Mouse (Mus musculus) megakaryocyte progenitor cell, adult 5-6 weeks (primary cell): ENCODE data around the gene Epb41l5. TPM values are rescaled to one million over a fixed set of nuclear protein-coding genes. Genes with fewer than 3 reads are reported as not detected.

Experiments used
- ATAC-seq: replicated peaks from 2 replicates; pipeline ENCODE4 v1.8.0; 2016; ENCODE audit warnings: mild to moderate bottlenecking, moderate TSS enrichment, inconsistent platforms; ENCODE audit not compliant: poor library complexity
- total RNA-seq, 2 experiments: library from RNA; stranded (forward) in 1 of 2; stranded (reverse) in 1 of 2; fragments of 157-497, 149-512 nt in 1 of 2; fragments of 200-1000 nt in 1 of 2; gene quantifications; 2 replicates each; pipeline versions ENCODE4 v1.2.3 to v1.2.4; 2015 to 2017

Gene Epb41l5
- total RNA-seq, 2 experiments from 2014 or later, result 0.75 to 1.7 TPM

DNA sequence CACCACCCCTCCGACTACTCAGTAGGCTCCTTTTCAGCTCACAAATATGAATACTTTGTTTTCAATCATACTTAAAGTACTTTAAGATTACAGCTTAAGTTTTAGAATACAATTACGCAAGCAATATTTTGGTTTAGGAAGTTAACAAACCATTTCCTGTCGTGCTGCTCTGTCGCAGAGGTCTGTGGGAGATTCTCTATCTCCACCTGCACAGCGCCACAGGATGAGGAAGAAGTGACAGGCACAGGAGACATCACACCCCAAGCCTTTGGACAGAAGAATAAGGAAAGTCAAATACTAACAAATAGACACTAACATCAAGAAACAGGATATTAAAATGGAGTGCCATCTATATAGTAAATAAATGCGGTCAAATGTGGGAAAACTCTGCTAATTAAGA lies 49.9 kb downstream of the Epb41l5 start:
- ATAC-seq, result peak; percentile 65

DNA sequence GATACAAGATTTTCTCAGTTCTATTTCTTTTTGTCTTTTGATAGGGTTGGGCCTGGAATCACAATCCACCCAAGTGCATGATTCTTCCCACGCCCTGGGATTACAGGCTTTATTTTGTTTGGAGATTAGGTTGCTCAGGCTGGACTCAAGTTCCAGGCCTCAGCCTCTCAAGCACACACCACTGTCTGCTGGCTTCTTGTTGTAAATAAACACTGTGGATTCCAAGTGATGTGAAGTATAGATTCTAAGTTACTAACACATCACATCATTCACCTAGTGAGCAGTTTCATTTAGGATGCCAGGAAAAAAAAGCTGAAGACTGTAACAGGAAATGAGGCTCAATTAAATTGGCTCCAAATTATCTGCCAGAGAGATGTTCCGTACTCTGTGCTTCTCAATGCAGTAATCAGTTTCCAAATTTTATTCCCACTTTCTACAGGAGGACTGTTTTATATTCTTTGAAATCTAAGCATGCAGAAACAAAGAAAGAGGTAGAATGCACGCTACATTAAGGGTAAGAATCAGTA lies 51.8 kb downstream of the Epb41l5 start:
- ATAC-seq, result no peak

- no peak for ATAC-seq
Observed at GRCm38 (mm10) chr1:119590041-119590440, 58.8 kb downstream of the Epb41l5 start.

GRCm38 (mm10) chr1:119584974-119585373 lies 63.8 kb downstream of the Epb41l5 start:
- no peak for ATAC-seq

- ATAC-seq, result no peak
Observed at GRCm38 (mm10) chr1:119570134-119570533, 78.7 kb downstream of the Epb41l5 start.

DNA sequence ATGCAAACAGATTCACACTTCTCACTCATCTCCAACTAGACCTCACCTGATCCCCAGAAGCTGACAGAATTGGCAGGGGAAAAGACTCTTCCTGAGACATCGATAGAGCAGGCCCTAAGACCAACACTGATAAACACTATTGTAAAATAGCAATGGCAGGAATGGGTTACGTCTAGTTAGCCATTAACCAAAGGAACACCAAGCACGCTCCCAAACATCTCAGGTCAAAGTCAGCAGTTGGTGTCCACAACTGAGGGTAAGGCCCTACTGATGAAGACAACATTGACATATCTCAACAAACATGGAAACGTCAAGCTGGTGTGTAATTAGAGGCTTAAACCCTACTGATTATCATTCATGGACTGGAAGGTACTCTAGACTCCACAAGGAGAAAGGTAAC lies 83.3 kb downstream of the Epb41l5 start:
- no peak for ATAC-seq

DNA sequence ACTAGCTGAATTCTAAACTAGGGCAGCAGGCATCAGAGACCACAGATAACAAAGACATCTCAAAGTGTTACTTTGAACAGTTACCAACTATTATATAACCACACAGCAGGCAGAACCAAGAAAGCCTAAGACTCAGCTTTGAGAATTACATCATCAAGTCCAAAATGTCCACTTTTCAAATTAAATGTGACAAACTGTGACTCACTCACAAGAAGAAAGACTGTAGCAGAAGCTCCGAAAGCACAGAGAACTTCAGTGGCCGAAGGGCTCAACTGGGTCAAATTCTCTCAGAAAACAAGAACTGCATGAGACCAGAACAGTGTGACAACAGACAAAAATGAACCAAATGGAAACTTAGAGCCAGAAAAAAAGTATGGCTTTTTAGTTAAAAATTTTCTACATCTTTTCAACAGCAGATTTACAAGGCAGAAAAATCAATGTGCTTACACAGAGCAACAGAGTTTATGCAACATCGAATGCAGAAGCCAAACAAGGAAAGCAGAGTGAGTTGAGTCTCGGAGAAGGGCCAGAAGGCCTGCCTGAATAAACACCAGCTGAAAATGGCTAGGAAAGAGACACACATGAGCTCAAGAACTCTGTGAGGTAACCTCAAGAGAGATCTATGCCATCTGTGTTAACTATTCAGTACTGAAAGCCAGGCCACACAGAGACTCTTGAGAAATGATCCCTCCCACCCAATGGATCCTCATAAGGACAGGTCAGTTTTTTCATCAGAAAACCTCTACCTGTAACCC lies 91.0 kb downstream of the Epb41l5 start:
- no peak for ATAC-seq

DNA sequence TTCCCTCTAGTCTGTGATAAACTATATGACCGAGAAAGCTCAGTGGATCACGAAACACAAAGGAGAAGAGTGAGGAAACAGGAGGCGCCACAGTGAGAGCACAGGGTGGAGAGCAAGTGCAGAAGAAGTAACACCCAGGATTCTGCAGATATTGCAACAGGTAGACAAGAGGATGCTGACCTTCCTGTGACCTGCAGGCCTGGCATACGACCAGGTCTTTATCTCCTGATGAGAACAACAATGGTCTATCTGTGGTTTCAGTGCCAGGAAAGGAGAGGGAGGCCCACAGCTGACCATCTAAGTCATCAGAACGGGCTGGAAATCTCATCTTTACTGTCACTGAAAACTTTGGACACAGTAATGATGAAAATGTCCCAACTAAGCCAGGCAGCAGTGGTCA lies 93.1 kb downstream of the Epb41l5 start:
- ATAC-seq, result no peak

DNA sequence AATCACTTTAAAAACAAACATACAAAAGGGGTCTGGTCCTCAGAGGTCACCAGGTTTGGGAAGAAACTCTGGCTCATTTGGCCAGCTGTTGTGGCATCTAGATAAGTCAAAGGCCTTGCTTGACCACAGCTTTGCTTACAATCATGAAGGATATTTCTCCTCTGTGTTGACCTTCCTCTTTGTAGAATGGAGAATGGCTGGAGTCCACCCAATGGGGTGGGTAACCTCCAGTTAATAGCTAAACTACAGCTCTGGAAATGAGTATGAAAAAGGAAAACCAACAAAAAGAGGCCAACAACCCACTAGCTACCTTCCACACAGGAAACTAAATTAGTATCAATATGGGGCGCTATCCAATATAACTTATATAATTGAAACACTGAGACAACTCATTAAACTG lies 97.1 kb downstream of the Epb41l5 start:
- no peak for ATAC-seq

DNA sequence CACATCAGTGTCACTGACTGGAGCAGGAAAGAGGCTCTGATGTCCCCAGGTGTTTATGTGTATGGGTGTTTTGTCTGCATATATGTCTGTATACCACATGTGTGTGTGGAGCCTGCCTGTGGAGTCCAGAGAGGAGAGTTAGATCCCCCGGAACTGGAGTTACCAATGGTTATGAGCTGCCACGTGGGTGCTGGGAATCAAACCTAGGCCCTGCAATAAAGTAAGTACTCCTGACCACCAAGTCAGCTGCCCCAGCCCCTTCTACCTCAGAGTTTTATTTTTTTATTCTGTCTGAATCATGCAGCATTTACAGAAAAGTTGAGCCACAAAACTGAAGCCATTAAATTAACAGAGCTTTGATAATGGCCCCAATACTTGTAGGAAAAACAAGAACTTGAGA lies 98.7 kb downstream of the Epb41l5 start:
- no peak for ATAC-seq

- ATAC-seq, result no peak
Observed at GRCm38 (mm10) chr1:119549327-119549689, 99.5 kb downstream of the Epb41l5 start.

DNA sequence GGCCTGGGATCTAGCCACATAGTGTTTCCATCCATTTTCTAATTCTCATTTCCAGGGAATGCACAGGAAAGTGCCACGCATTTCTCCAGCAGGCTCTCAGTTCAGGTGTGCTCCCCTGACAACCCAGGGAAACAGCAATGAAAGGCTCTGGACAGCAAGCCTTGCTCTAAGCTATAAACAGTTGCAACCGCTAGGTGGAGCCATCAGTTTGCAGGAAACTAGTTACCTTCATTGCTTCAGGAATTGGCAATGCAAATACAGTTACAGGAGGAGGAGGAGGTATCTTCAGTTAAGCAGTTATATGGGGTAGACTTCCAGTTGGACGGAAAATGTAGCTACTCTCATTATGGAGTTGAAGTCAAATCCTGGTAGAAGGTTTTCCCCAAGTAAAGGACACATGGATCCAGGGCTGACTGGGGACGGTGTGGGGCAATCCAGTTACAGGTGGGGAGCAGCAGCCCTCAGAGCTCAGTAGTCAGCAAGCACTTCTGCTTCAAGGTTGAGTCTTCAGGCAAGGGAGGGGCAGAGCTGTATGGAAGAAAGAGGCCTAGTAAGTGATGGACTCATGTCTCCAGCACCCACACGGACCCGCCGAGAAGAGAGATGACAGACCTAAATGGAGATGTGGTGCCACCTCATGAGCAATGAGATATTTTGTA lies 100.0 kb downstream of the Epb41l5 start:
- ATAC-seq, result peak; percentile 92

DNA sequence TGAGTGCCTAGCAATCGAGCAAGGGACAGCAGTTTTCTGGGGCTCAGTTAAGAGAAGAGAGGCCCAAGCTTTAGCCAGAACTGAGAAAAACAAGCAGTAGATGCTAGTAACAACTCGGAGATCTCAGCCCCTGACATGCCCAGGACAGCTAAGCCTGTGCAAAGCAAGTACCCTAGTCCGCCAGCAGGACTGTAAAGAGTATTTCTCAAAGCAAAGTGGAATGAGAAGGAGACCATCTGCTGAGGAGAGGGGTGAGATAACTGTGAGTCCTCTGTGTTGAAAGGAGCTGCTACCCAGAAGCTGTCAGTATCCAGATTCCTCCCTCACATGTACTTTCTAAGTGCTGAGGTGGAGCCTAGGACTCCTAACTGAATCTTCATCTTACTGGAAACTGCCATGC lies 102.3 kb downstream of the Epb41l5 start:
- ATAC-seq, result no peak

- no peak for ATAC-seq
Observed at GRCm38 (mm10) chr1:119545671-119546070, 103.1 kb downstream of the Epb41l5 start.

DNA sequence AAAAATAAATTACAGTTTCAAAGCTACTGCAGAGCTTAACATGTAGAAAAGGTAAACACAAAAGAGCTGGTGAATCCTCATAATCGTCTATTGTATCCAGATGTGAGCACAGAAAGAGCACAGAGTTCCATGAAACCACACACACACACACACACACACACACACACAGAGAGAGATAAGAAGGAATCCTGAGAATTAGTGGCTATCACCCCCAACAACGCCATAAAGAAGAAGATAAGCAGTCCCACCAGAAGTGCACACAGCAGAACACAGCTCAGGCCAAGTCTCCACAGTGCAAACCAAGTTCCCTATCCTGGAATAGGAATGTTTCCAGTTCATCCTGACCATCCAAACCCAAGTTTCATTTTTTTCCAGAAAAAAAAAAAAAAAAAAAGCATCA lies 103.6 kb downstream of the Epb41l5 start:
- no peak for ATAC-seq

DNA sequence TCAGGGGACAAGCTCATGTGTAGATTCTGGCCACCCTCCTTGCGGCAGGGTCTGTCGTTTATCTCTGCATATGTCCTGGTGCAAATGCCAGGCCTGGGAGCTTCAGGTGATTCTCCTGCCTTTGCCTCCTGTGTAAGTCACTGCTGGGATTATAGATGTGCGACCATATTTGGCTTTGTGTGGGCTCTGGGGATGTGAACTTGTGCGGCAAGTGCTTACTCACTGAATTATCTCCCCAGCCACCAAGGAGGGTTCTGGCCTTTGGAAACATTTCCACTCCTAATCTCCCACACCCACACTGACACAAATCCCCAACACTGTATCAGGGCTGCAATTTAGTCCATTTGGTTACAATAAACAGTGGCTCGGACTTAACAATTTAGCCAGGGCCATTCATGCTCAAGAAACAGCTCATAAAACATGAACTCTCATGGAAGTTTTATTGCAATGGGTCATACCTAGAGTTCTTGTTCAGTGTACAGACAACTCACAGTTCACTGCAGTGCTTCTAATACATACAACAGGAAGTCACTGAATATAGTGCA lies 104.1 kb downstream of the Epb41l5 start:
- no peak for ATAC-seq

DNA sequence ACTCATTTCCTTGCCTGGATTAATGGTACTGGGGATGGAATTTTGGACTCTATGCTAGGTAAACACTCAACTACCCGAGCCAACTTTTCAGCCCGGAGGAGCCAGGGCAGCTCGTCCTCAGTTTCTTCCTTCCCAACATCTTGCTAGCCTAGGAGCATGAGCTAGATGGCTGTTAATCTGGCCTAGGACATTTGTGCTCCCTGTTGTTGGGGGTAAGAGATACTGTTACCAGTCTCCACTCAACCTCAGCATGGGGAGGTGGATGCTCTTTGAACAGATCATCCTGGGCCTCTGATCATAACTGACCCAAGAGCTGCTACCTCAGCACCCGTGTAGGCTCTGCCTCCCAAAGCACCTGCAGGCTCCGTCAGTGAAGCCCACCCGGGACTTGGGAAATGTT lies 105.5 kb downstream of the Epb41l5 start:
- ATAC-seq, result no peak

DNA sequence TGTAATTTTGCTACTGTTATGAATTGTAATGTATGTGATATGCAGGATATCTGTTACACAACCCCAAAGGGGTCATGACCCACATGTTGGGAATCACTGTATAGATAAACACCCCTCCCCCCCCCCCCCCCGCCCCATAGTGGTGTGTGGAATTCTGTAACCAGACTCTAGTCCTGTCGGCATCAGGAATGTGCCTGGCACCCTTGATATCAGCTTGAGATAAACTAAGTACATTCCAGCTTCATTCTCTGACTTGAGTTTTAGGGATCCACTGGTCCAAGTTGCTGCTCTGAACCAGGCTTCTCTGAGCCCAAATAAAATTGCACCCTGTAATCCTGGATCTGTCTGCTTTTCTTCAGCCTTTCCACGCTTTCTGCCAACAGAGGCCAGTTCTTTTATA lies 107.2 kb downstream of the Epb41l5 start:
- ATAC-seq, result no peak

- ATAC-seq, result no peak
Observed at GRCm38 (mm10) chr1:119540836-119541557, 107.8 kb downstream of the Epb41l5 start.

DNA sequence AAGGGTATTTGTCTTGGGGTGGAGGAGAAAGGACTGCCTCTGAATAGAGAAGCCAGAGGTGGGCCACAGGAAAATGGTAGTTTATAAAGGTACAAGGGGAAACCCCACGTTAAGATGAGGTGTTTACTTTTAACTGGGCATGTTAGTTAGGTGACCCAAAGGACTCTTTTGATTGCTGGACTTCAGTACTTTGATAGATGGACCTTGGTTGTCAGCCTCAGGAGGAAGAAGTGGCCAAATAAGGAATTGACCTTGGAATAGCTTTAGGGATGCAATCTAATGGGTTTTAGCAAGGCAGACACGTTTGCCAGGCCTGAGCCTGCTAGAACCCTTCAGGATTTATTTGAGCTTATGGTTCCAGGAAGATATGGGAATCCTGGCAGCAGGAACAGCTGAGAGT lies 109.5 kb downstream of the Epb41l5 start:
- ATAC-seq, result no peak

DNA sequence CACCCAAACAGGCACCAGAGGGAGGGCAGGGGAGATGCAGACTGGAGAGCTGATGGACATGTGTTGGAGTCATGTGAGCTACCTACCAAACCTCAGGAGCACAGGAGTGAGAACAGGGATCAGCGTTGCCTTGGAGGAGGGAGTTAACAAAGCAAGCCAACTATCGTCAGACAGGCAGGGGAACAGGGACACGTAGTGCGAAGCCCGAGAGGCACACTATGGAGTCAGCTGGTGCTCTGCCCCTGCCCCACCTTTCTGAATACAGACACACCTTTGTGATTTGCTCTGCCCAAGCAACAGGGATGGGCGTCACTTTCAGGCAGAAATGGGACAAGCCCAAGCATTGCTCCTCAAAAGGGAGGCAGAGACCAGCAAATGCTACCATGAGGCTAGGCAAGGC lies 111.1 kb downstream of the Epb41l5 start:
- no peak for ATAC-seq

GRCm38 (mm10) chr1:119536122-119536521 lies 112.7 kb downstream of the Epb41l5 start:
- no peak for ATAC-seq
